Mouse (Mus musculus) myocyte (in vitro differentiated cells): ENCODE data around the gene Gm47959.

Experiments
- CEBPB ChIP-seq: IDR thresholded peaks from 2 replicates; pipeline ENCODE4 v1.6.1; 2011; ENCODE audit warnings: mild to moderate bottlenecking, moderate library complexity; ENCODE audit not compliant: poor library complexity, insufficient read depth, severe bottlenecking
- MYOG ChIP-seq, 3 experiments: IDR thresholded peaks; one replicate each; pipeline ENCODE4 v1.6.1; 2011; ENCODE audit warnings: control low read depth in 2 of 3, low read depth in 2 of 3, mild to moderate bottlenecking in 2 of 3; ENCODE audit not compliant: insufficient read length in 2 of 3, control insufficient read depth in 1 of 3, insufficient read depth in 1 of 3
- POLR2A ChIP-seq: IDR thresholded peaks from one replicate; pipeline ENCODE4 v1.6.1; 2011; ENCODE audit warnings: low read depth, mild to moderate bottlenecking, control low read depth, moderate library complexity; ENCODE audit not compliant: insufficient read length
- TCF12 ChIP-seq: IDR thresholded peaks from one replicate; pipeline ENCODE4 v1.6.1; 2011; ENCODE audit warnings: mild to moderate bottlenecking, control low read depth; ENCODE audit not compliant: poor library complexity, insufficient read depth, severe bottlenecking
- TCF3 ChIP-seq: IDR thresholded peaks from one replicate; pipeline ENCODE4 v1.6.1; 2011; ENCODE audit warnings: low read depth, control low read depth; ENCODE audit not compliant: insufficient read length

- TF ChIP-seq MYOG (IDR thresholded peaks at IDR 0.05; ENCODE audit: control insufficient read depth in 1 of 3, insufficient read depth in 1 of 3, insufficient read length in 2 of 3, low read depth in 2 of 3) (no peak), POLR2A (no peak), CEBPB (no peak), TCF3 (no peak), TCF12 (no peak)
These were observed 36.7 kb downstream of the Gm47959 start for GRCm38 (mm10) chr1:83036892-83037667.
